Mouse (Mus musculus) stomach, postnatal 0 days (tissue): ENCODE data around the gene Lmntd1.

Source experiments
- CTCF ChIP-seq: IDR thresholded peaks from 2 replicates; pipeline ENCODE4 v1.5.1; 2016; ENCODE audit warnings: antibody characterized with exemption, low read depth, mild to moderate bottlenecking, moderate library complexity
- EP300 ChIP-seq: optimal IDR thresholded peaks from 2 replicates; pipeline ENCODE3; 2016; ENCODE audit warnings: antibody characterized with exemption

DNA sequence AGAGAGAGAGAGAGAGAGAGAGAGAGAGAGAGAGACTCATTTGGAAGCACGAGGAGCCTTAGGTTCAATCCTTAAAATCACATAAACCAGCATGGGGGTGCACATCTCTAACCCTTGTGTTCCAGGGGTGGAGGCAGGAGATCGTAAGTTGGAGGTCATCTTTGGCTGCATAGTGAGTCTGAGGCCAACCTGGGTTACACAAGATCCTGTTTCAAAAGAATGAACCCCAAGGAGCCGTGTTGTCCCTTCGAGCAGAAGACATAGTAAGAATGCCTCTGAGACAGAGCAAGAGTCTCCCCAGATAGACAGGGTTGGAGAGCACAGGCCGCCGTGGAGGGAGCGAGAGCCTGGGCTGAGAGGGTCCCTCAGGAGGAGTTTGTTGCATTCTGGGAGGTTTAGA lies 291.9 kb downstream of the Lmntd1 start:
- TF ChIP-seq CTCF = no peak
- TF ChIP-seq EP300 = no peak
